Mouse (Mus musculus): Measurements from ENCODE around the gene Tor1aip2. TPM values are rescaled to one million over a fixed set of nuclear protein-coding genes. Genes with fewer than 3 reads are reported as not detected.

The Tor1aip2 gene
- total and polyA plus RNA-seq, 3 experiments: 28.7 to 69.5 (median 62.8) TPM

DNA sequence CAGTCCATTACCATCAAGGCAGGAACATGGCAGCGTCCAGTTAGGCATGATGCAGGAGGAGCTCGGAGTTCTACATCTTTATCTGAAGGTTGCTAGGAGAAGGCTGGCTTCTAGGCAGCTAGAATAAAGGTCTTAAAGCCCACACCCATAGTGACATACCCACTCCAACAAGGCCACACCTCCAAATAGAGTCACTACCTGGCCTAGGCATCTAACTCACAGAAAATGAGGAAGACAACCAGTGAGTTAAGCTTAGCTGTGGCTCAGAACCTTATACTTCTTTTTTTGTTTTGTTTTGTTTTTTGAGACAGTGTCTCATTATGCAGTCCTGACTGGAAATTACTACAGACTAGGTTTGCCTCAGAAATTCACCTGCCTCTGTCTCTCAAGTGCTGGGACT, 47.6 kb upstream of the Tor1aip2 start:
- no peaks in the 10 kb centered on the region for H3K79me2 ChIP-seq (replicated peaks; ENCODE audit: control insufficient read depth, extremely low read depth, insufficient read depth, poor library complexity, severe bottlenecking)
- H3K36me3 ChIP-seq (replicated peaks in 1 of 2; ENCODE audit: control insufficient read depth in 1 of 2, insufficient read depth in 1 of 2, low read length in 1 of 2): no peaks in the 10 kb centered on the region
- H3K4me1 ChIP-seq (ENCODE audit: control insufficient read depth in 1 of 2, insufficient read depth in 2 of 2): peaks cover 3 to 20% of the 10 kb centered on the region in 2 experiments; a peak in 2 of 4 replicates
- dilution Hi-C loops (cut with MboI; ENCODE audit: extremely low pct_ligation_motif_present, extremely low pct_unique_long_range_greater_than_20kb, low sequenced_read_pairs) (no loop called here), in situ Hi-C loops (cut with MboI; ENCODE audit: low pct_ligation_motif_present, low pct_unique_long_range_greater_than_20kb, low sequenced_read_pairs) (no loop called here)
- no peak overlapping the region for H3K27ac ChIP-seq (ENCODE audit: insufficient read depth, low read depth)
- no peak overlapping the region for H3K9ac ChIP-seq (ENCODE audit: insufficient read depth, low read depth)
- H3K9me3 ChIP-seq (replicated peaks; ENCODE audit: low read length): no peaks in the 10 kb centered on the region
- no peak for TF ChIP-seq MEF2A (IDR thresholded peaks at IDR 0.05; ENCODE audit: borderline replicate concordance, low read depth, low read length)
- no peak for TF ChIP-seq ETS1 (conservative IDR thresholded peaks at IDR 0.05; ENCODE audit: low read depth, low read length)
- TF ChIP-seq POLR2AphosphoS2 (IDR thresholded peaks at IDR 0.05; ENCODE audit: low read depth, low read length): no peak
- TF ChIP-seq MXI1 (IDR thresholded peaks at IDR 0.05; ENCODE audit: low read depth, low read length): no peak
- TF ChIP-seq JUND (conservative IDR thresholded peaks at IDR 0.05; ENCODE audit: low read depth, low read length): no peak
- no peak for TF ChIP-seq RCOR1 (conservative IDR thresholded peaks at IDR 0.05; ENCODE audit: low read depth, low read length)
- no peak for TF ChIP-seq SIN3A (IDR thresholded peaks at IDR 0.05; ENCODE audit: low read length)
- no peak for TF ChIP-seq USF1 (IDR thresholded peaks at IDR 0.05; ENCODE audit: low read depth, low read length)
- no peak for TF ChIP-seq MAFK (IDR thresholded peaks at IDR 0.05; ENCODE audit: insufficient replicate concordance, low read length)
- H3K4me3 ChIP-seq (replicated peaks in 1 of 3; ENCODE audit: low read depth in 2 of 3, low read length in 2 of 3, poor library complexity in 1 of 3): no peak overlapping the region
- DNase-seq (ENCODE audit: extremely low read depth): no peak
- no peaks in the 10 kb centered on the region for H3K27me3 ChIP-seq (replicated peaks)
- H3K4me2 ChIP-seq (ENCODE audit: insufficient read depth, low read depth, poor library complexity, severe bottlenecking): no peak overlapping the region

DNA sequence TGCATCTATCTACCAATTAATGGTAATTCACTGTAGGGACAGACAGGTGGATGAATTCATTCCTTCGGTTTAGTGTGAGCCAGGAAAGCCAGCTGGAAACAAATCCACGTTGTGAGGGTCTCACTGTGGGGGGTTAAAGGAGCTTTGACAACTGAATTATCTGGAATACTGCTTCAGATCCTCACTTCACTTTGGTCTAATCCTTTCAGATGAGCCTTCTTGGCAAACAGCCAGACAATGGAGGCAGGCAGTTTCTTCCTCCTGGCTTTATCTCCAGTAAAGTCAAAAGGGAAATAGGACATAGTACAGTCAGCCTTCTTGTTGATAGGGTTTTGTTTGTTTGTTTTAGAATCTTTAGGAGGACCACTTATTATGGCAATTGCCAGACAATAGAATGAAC, 45.8 kb upstream of the Tor1aip2 start:
- no peaks in the 10 kb centered on the region for H3K9me3 ChIP-seq (replicated peaks; ENCODE audit: low read length)
- H3K4me2 ChIP-seq (ENCODE audit: insufficient read depth, low read depth, poor library complexity, severe bottlenecking): no peak overlapping the region
- H3K27ac ChIP-seq (ENCODE audit: insufficient read depth, low read depth): no peak overlapping the region
- no peak for TF ChIP-seq MAX (IDR thresholded peaks at IDR 0.05; ENCODE audit: low read length)
- no peak for TF ChIP-seq IRF4 (IDR thresholded peaks at IDR 0.05; ENCODE audit: low read depth, low read length)
- no peak for TF ChIP-seq ZC3H11A (IDR thresholded peaks at IDR 0.05; ENCODE audit: low read depth, low read length)
- TF ChIP-seq E2F4 (IDR thresholded peaks at IDR 0.05; ENCODE audit: insufficient replicate concordance, low read depth, low read length): no peak
- no peak for TF ChIP-seq KAT2A (IDR thresholded peaks at IDR 0.05; ENCODE audit: insufficient replicate concordance, low read length)
- no peak for TF ChIP-seq RAD21 (IDR thresholded peaks at IDR 0.05; ENCODE audit: low read depth, low read length)
- no peak for TF ChIP-seq JUN (IDR thresholded peaks at IDR 0.05; ENCODE audit: insufficient read depth, low read depth, low read length)
- TF ChIP-seq MEF2A (IDR thresholded peaks at IDR 0.05; ENCODE audit: borderline replicate concordance, low read depth, low read length): no peak
- no peak for TF ChIP-seq NELFE (IDR thresholded peaks at IDR 0.05; ENCODE audit: low read depth, low read length)
- no peak for TF ChIP-seq RCOR1 (conservative IDR thresholded peaks at IDR 0.05; ENCODE audit: low read depth, low read length)
- TF ChIP-seq CHD1 (IDR thresholded peaks at IDR 0.05; ENCODE audit: low read depth, low read length): no peak
- TF ChIP-seq SIN3A (IDR thresholded peaks at IDR 0.05; ENCODE audit: low read length): no peak
- TF ChIP-seq MYC (IDR thresholded peaks at IDR 0.05; ENCODE audit: low read depth, low read length): no peak
- no peak for TF ChIP-seq PAX5 (IDR thresholded peaks at IDR 0.05; ENCODE audit: low read length)
- TF ChIP-seq TBP (conservative IDR thresholded peaks at IDR 0.05; ENCODE audit: low read depth, low read length): no peak
- TF ChIP-seq SMC3 (IDR thresholded peaks at IDR 0.05; ENCODE audit: low read depth, low read length): no peak
- no peak for TF ChIP-seq EP300 (IDR thresholded peaks at IDR 0.05; ENCODE audit: low read length)
- TF ChIP-seq JUND (conservative IDR thresholded peaks at IDR 0.05; ENCODE audit: low read depth, low read length): no peak
- TF ChIP-seq POLR2AphosphoS2 (IDR thresholded peaks at IDR 0.05; ENCODE audit: low read depth, low read length): no peak
- no peak for TF ChIP-seq GABPA (IDR thresholded peaks at IDR 0.05; ENCODE audit: insufficient replicate concordance, low read depth, low read length)
- dilution Hi-C loops (cut with MboI; ENCODE audit: extremely low pct_ligation_motif_present, extremely low pct_unique_long_range_greater_than_20kb, low sequenced_read_pairs): no loop called here
- H3K79me2 ChIP-seq (replicated peaks; ENCODE audit: control insufficient read depth, extremely low read depth, insufficient read depth, poor library complexity, severe bottlenecking): no peaks in the 10 kb centered on the region
- DNase-seq (ENCODE audit: extremely low read depth): no peak
- no peaks in the 10 kb centered on the region for H3K27me3 ChIP-seq (replicated peaks)
- H3K9ac ChIP-seq (ENCODE audit: insufficient read depth, low read depth): no peak overlapping the region
- in situ Hi-C loops (cut with MboI; ENCODE audit: low pct_ligation_motif_present, low pct_unique_long_range_greater_than_20kb, low sequenced_read_pairs): no loop called here
- no peak overlapping the region for H3K4me3 ChIP-seq (replicated peaks in 1 of 3; ENCODE audit: low read depth in 2 of 3, low read length in 2 of 3, poor library complexity in 1 of 3)
- H3K36me3 ChIP-seq (replicated peaks in 1 of 2; ENCODE audit: control insufficient read depth in 1 of 2, insufficient read depth in 1 of 2, low read length in 1 of 2): no peaks in the 10 kb centered on the region
- peaks cover 3 to 18% of the 10 kb centered on the region in 2 experiments; a peak in 2 of 4 replicates for H3K4me1 ChIP-seq (ENCODE audit: control insufficient read depth in 1 of 2, insufficient read depth in 2 of 2)
